Mouse (Mus musculus): ENCODE results near the gene Trmt10b. TPM values are rescaled to one million over a fixed set of nuclear protein-coding genes. Genes with fewer than 3 reads are reported as not detected.

Gene Trmt10b
- polyA plus RNA-seq (2017; shearing (Covaris generic)): 10 to 100 TPM; 19.5 to 23.6 TPM

DNA sequence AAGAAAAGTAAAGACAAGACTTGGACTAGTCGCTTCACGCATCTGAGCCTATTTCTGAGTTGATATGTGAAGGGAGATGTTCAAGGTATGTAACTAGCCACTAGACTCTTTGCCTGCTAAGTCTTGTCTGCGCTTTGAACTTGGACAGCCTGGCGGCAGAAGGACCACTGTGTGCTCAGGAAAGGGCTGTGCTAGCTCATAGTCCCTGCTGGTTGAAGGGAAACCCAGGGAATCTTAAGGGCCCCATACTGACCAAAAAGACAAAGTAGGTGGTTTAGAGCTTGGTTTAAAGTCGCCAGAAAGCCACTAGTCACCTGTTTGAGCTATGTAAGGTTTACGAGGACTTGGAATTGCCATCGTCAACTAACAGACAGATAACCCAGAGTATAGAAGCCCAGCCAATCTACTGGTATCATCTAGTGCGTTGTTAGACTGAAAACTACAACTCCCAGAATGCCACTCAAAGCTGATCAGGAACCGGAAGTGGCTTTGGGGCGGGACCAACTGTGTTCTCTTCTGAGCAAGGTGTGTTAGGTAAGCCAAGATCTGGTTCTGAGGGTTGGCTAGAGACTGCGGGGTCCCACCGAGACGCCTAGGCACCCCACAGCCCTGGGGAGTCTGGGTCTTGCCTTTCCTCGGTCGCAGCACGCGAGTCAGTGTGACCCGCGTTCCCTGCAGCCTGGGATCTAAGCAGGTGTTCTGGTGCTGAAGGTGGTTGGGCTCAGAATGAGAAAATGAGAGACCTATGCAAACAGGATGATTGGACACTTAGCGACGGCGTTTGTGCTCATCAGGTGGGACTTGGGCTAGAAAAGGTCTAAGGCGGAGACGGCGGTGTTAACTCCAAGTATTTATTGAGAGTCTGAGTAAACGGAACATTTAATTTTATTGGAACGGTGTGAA, at the start of gene Trmt10b:
Gene Trmt10b, plus strand, starts transcription at position 466 of the 903 bp plus-strand sequence.

DNA sequence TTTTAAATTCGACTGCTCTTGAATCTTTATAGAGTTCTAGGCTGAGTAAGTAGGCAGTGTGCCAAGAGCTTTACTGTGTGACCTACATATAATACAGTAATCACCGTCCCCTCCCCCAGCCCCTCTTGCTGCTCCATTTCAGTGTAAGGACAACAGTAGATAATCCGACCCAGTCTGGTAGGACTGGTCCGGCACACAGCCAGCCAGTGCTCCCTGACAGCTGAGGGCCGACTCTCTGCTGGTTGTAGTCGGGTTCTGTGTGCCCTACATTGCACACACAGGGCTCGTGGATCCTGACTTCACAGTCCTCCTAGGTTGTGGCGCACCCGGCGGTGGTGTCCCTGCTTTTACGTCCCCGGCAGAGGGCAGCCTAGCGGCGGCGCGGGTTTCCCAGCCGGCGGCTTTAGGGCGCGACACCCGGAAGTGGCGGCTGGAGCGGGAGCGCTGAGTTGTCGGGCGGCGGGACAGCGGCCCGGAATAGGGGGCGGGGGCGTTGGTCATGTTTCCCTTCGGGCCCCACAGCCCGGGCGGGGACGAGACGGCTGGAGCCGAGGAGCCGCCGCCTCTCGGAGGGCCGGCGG, 44.8 kb downstream of the Trmt10b start, which contains the start of gene Dcaf10:
Gene Dcaf10, plus strand, starts transcription at position 433 of the 581 bp plus-strand sequence.

DNA sequence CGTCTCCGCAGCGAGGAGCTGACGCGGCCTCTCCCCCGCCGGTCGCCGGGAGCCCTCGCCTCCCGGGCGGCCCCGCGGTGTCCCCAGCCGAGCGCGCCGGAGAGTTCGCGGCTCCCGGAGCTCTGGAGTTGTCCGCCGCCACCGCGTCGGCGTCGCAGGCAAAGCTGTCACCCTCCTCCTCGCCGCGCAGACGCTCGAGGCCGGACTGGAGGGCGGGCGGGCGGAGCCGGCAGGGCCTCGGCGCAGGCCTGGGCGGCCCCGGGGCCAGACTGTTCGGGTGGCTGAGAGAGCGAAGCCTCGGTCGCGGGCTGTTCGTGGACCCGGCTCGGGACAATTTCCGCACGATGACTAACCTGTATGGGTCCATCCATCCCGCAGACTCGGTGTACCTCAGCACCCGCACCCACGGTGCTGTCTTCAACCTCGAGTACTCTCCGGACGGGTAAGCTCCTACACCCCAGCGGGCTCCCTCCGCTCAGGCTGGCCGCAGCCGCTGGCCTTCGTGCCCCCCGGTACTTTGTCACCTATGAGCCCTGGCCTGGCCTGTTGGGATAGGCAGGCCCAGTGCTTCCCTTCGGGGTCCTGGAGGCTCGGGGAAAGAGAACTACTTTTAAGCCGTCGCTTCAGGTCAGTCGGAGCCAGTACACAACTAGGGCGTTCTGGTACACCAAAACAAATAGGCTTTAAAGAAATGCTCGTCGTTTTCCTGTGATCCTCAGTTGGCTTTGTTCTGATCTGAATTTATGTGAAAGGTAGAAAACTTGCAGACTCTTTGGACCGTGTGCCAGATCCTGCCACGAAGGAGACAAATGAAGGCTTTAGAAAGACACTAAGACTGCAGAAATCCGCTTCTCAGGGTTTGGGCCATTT, 45.6 kb downstream of the Trmt10b start, which contains the start of gene Exosc3:
Gene Exosc3, minus strand, starts transcription at position 447 of the 870 bp plus-strand sequence.

Other genes with a start within 250 kb of the Trmt10b start
- 1 to 10 TPM; 1.9 to 5.7 TPM for gene Fbxo10, start 212.5 kb upstream of the Trmt10b start, polyA plus RNA-seq (2017; shearing (Covaris generic))
- gene Tomm5, start 189.0 kb upstream of the Trmt10b start, polyA plus RNA-seq (2017; shearing (Covaris generic)): 100 to 1,000 TPM; 128 to 133 TPM
- gene Frmpd1, start 112.3 kb upstream of the Trmt10b start, polyA plus RNA-seq (2017; shearing (Covaris generic)): under 1 TPM; 0.29 TPM
- gene Dcaf10, start 45.0 kb downstream of the Trmt10b start, polyA plus RNA-seq (2017; shearing (Covaris generic)): 10 to 100 TPM; 21.0 to 29.0 TPM
- gene Exosc3, start 45.6 kb downstream of the Trmt10b start, polyA plus RNA-seq (2017; shearing (Covaris generic)): 100 to 1,000 TPM; 115 to 132 TPM
- 10 to 100 TPM; 23.4 to 32.0 TPM for gene Slc25a51, start 111.6 kb downstream of the Trmt10b start, polyA plus RNA-seq (2017; shearing (Covaris generic))
- gene Shb, start 235.3 kb downstream of the Trmt10b start, polyA plus RNA-seq (2017; shearing (Covaris generic)): 1 to 10 TPM; 1.4 to 1.5 TPM

All from inflammation-experienced regulatory T-cells (primary cell).